Mouse (Mus musculus): ENCODE measurements around the gene Celf5.

Celf5 gene

GRCm38 (mm10) chr10:81498316-81499249, 16.1 kb upstream of the Celf5 start:
- no peak for ATAC-seq (ENCODE audit: low TSS enrichment)

GRCm38 (mm10) chr10:81497401-81498270, 15.1 kb upstream of the Celf5 start:
- ATAC-seq (ENCODE audit: low TSS enrichment) = no peak

- no peak for ATAC-seq (ENCODE audit: low TSS enrichment)
Measured at GRCm38 (mm10) chr10:81496969-81497368, 14.5 kb upstream of the Celf5 start.

GRCm38 (mm10) chr10:81496264-81496901, 13.9 kb upstream of the Celf5 start, which contains the start of gene Ncln:
Ncln (minus strand) TSS chr10:81496392.
- ATAC-seq (ENCODE audit: low TSS enrichment) = peak; percentile 92

- ATAC-seq (ENCODE audit: low TSS enrichment) = peak; percentile 5; the same call in 1 of the 2 replicates
Measured at GRCm38 (mm10) chr10:81495616-81496263, 13.2 kb upstream of the Celf5 start.

GRCm38 (mm10) chr10:81495151-81495550, 12.6 kb upstream of the Celf5 start:
- no peak for ATAC-seq (ENCODE audit: low TSS enrichment)

- no peak for ATAC-seq (ENCODE audit: low TSS enrichment)
Measured at GRCm38 (mm10) chr10:81494260-81495041, 11.9 kb upstream of the Celf5 start.

- no peak for ATAC-seq (ENCODE audit: low TSS enrichment)
Measured at GRCm38 (mm10) chr10:81493601-81494220, 11.2 kb upstream of the Celf5 start.

- ATAC-seq (ENCODE audit: low TSS enrichment) = no peak
Measured at GRCm38 (mm10) chr10:81492606-81493240, 10.2 kb upstream of the Celf5 start.

- no peak for ATAC-seq (ENCODE audit: low TSS enrichment)
Measured at GRCm38 (mm10) chr10:81491018-81491417, 8.5 kb upstream of the Celf5 start.

- ATAC-seq (ENCODE audit: low TSS enrichment) = no peak
Measured at GRCm38 (mm10) chr10:81489941-81490340, 7.4 kb upstream of the Celf5 start.

GRCm38 (mm10) chr10:81488081-81488480, 5.6 kb upstream of the Celf5 start:
- no peak for ATAC-seq (ENCODE audit: low TSS enrichment)

GRCm38 (mm10) chr10:81486496-81486895, 4.0 kb upstream of the Celf5 start:
- no peak for ATAC-seq (ENCODE audit: low TSS enrichment)

GRCm38 (mm10) chr10:81485479-81486018, 3.0 kb upstream of the Celf5 start:
- no peak for ATAC-seq (ENCODE audit: low TSS enrichment)

GRCm38 (mm10) chr10:81485060-81485449, 2.5 kb upstream of the Celf5 start:
- no peak for ATAC-seq (ENCODE audit: low TSS enrichment)

- no peak for ATAC-seq (ENCODE audit: low TSS enrichment)
Measured at GRCm38 (mm10) chr10:81484441-81485059, 2.0 kb upstream of the Celf5 start.

GRCm38 (mm10) chr10:81483983-81484382, 1.5 kb upstream of the Celf5 start:
- no peak for ATAC-seq (ENCODE audit: low TSS enrichment)

- no peak for ATAC-seq (ENCODE audit: low TSS enrichment)
Measured at GRCm38 (mm10) chr10:81481605-81482532, 640 bp downstream of the Celf5 start.

Data from frontal cortex, adult (tissue).